Mouse (Mus musculus) limb, embryonic 14.5 days (tissue): ENCODE measurements at regions not wholly inside any gene's neighbourhood (a gene's known extent, or its start where the extent isn't known, plus 50 kb on each side); places are given as distances from the start of the nearest gene placed in this dataset.
A peak's percentile ranks its signal among the peaks of the same experiment; 100 is the strongest.

Experiments used
- ATAC-seq: fragments of 200-750 bp; cut with Nextera tagmentation; 2 replicates; pipeline ENCODE4 v1.8.0; 2017; ENCODE audit warnings: low read depth, moderate number of reproducible peaks, moderate TSS enrichment; ENCODE audit not compliant: low FRiP score
- DNase-seq: peaks from one replicate; pipeline ENCODE4 v3.0.0-alpha.2; 2015; ENCODE audit warnings: low spot score
- H3K27ac ChIP-seq: fragments of 300-500 bp; sonication (generic); replicated peaks from 2 replicates; pipeline ENCODE4 v1.5.1; 2014; ENCODE audit warnings: low read depth, mild to moderate bottlenecking, low read length, moderate library complexity, mixed read lengths
- H3K27me3 ChIP-seq: fragments of 300-500 bp; sonication (generic); 2 replicates; pipeline ENCODE4 v1.6.1; 2014; ENCODE audit warnings: low read length, mixed read lengths; ENCODE audit not compliant: control insufficient read depth, insufficient read depth
- H3K36me3 ChIP-seq: fragments of 300-500 bp; sonication (generic); 2 replicates; pipeline ENCODE4 v1.6.1; 2014; ENCODE audit warnings: mild to moderate bottlenecking, low read length, moderate library complexity, mixed read lengths; ENCODE audit not compliant: control insufficient read depth, insufficient read depth
- H3K4me1 ChIP-seq: fragments of 300-500 bp; sonication (generic); 2 replicates; pipeline ENCODE4 v1.6.1; 2014; ENCODE audit warnings: antibody characterized with exemption, low read length, mixed read lengths; ENCODE audit not compliant: control insufficient read depth, insufficient read depth
- H3K4me2 ChIP-seq: fragments of 300-500 bp; sonication (generic); replicated peaks from 2 replicates; pipeline ENCODE4 v1.6.1; 2014; ENCODE audit warnings: low read depth, mild to moderate bottlenecking, low read length, moderate library complexity; ENCODE audit not compliant: severe bottlenecking
- H3K4me3 ChIP-seq: fragments of 300-500 bp; sonication (generic); replicated peaks from 2 replicates; pipeline ENCODE4 v1.5.1; 2014; ENCODE audit warnings: low read length
- H3K9ac ChIP-seq: fragments of 300-500 bp; sonication (generic); 2 replicates; pipeline ENCODE4 v1.6.1; 2014; ENCODE audit warnings: mild to moderate bottlenecking, low read depth, low read length, moderate library complexity; ENCODE audit not compliant: severe bottlenecking
- H3K9me3 ChIP-seq: fragments of 300-500 bp; sonication (generic); 2 replicates; pipeline ENCODE4 v1.6.1; 2016; ENCODE audit warnings: low read length; ENCODE audit not compliant: control insufficient read depth
- POLR2A ChIP-seq: fragments of 200-500 bp; IDR thresholded peaks from 2 replicates; pipeline ENCODE4 v1.8.0; 2012; ENCODE audit warnings: inconsistent platforms, mild to moderate bottlenecking, moderate library complexity, borderline replicate concordance; ENCODE audit not compliant: insufficient read depth, insufficient read length; ENCODE audit errors: extremely low read depth
- WGBS: fragments of 180-500 bp; shearing (Covaris S2); extraction: QIAGEN DNeasy Blood & Tissue Kit; methylation state at CpG from one replicate; pipeline ENCODE4 v1.1.7; 2014; 5-methylcytosine and 5-hydroxymethylcytosine counted together

GRCm38 (mm10) chr2:137262911-137263310 lies 146.5 kb upstream of the Jag1 start:
- H3K27ac ChIP-seq, result no peak overlapping the region
- ATAC-seq (no peak), DNase-seq (no peak)
- no peaks in the 10 kb centered on the region for H3K36me3 ChIP-seq
- no peaks in the 10 kb centered on the region for H3K4me1 ChIP-seq
- H3K27me3 ChIP-seq, result no peaks in the 10 kb centered on the region
- no peak for TF ChIP-seq POLR2A
- no peak overlapping the region for H3K4me3 ChIP-seq
- H3K4me2 ChIP-seq, result no peak overlapping the region
- no peak overlapping the region for H3K9ac ChIP-seq
- H3K9me3 ChIP-seq, result no peaks in the 10 kb centered on the region
- 70% methylated on average over 2 of the region's 2 CpGs for WGBS

- no peak for ATAC-seq
- no peak overlapping the region for H3K4me3 ChIP-seq
- TF ChIP-seq POLR2A, result no peak
- no peak overlapping the region for H3K9ac ChIP-seq
- H3K4me2 ChIP-seq, result no peak overlapping the region
- 87% methylated on average over 8 of the region's 8 CpGs for WGBS
- no peaks in the 10 kb centered on the region for H3K36me3 ChIP-seq
- no peaks in the 10 kb centered on the region for H3K4me1 ChIP-seq
- H3K27me3 ChIP-seq, result no peaks in the 10 kb centered on the region
- no peak overlapping the region for H3K27ac ChIP-seq
- DNase-seq, result no peak
- no peaks in the 10 kb centered on the region for H3K9me3 ChIP-seq
These were observed 141.5 kb upstream of the Jag1 start for GRCm38 (mm10) chr2:137257847-137258515.

- H3K9me3 ChIP-seq, result no peaks in the 10 kb centered on the region
- 8% methylated on average over 7 of the region's 7 CpGs for WGBS
- H3K4me2 ChIP-seq, result peak overlapping the region; percentile 15; the same call in 1 of the 2 replicates
- H3K4me3 ChIP-seq, result no peak overlapping the region
- H3K27me3 ChIP-seq, result no peaks in the 10 kb centered on the region
- peaks cover 8% of the 10 kb centered on the region for H3K4me1 ChIP-seq
- DNase-seq, result peak; percentile 73
- no peaks in the 10 kb centered on the region for H3K36me3 ChIP-seq
- no peak for TF ChIP-seq POLR2A
- ATAC-seq, result peak; percentile 60; the same call in 1 of the 2 replicates
- H3K27ac ChIP-seq, result no peak overlapping the region
- H3K9ac ChIP-seq, result no peak overlapping the region
These were observed 131.5 kb upstream of the Jag1 start for GRCm38 (mm10) chr2:137247931-137248330.

DNA sequence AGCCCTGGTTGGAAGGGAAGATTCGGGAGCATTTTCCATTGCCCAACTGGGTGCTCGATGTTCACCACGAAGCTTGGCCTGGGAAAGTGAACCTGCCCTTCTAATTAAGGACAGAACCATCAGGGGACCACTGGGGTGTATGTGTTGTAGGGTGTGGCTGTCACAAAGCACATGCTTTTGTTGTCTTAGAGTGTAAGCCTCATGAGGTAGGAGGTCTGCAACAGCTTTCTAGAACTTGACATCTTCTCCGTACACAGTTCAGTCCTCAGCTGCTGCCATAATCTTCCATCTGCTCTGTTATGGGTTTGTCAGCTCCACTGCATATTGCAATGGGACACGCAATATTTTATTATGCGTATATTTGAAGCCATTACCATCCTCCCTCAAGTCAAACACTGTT lies 127.9 kb upstream of the Jag1 start:
- 48% methylated on average over 6 of the region's 6 CpGs for WGBS
- Histone ChIP-seq H3K9me3 (no peaks in the 10 kb centered on the region), H3K27ac (no peak overlapping the region), H3K4me3 (no peak overlapping the region), H3K4me1 (peaks cover 8% of the 10 kb centered on the region), H3K4me2 (no peak overlapping the region), H3K9ac (no peak overlapping the region), H3K36me3 (no peaks in the 10 kb centered on the region), H3K27me3 (no peaks in the 10 kb centered on the region)
- ATAC-seq (no peak), DNase-seq (no peak)
- no peak for TF ChIP-seq POLR2A

DNA sequence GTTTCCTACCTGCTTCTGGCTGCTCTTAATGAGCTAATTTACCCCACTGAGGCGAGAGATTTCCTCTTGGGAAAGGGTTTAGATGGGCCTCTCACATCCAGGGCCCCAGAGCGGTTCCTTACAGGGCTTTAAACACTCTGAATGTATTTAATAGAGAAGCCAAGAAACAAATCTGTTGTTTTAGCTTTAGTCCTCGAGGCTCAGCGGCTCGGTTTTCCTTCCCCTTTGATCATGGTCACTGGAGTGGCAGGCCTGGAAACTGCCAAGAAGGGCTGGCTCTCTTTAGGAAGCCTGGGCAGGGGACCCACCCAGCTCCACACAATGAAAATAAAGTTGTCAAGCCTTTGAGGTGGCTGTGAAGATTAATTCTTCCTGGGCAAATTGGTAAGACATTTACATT lies 127.5 kb upstream of the Jag1 start:
- no peak for TF ChIP-seq POLR2A
- ATAC-seq, result no peak
- Histone ChIP-seq H3K9me3 (no peaks in the 10 kb centered on the region), H3K36me3 (no peaks in the 10 kb centered on the region), H3K4me3 (no peak overlapping the region), H3K9ac (no peak overlapping the region), H3K4me2 (no peak overlapping the region), H3K27ac (no peak overlapping the region), H3K27me3 (no peaks in the 10 kb centered on the region), H3K4me1 (peaks cover 8% of the 10 kb centered on the region)
- WGBS, result 14% methylated on average over 5 of the region's 5 CpGs
- DNase-seq, result peak; percentile 42
